Mouse (Mus musculus) heart, embryonic 13.5 days (tissue): ENCODE results near the gene Usp36. TPM values are rescaled to one million over a fixed set of nuclear protein-coding genes. Genes with fewer than 3 reads are reported as not detected.

ENCODE experiments used
- ATAC-seq: fragments of 200-750 bp; cut with Nextera tagmentation; 2 replicates; pipeline ENCODE4 v1.8.0; 2017; ENCODE audit warnings: moderate TSS enrichment; ENCODE audit not compliant: insufficient number of reproducible peaks, low FRiP score, low TSS enrichment; ENCODE audit errors: extremely low read depth
- H3K27ac ChIP-seq: fragments of 300-500 bp; sonication (generic); replicated peaks from 2 replicates; pipeline ENCODE4 v1.5.1; 2015; ENCODE audit warnings: moderate library complexity, mild to moderate bottlenecking, inconsistent platforms
- H3K27me3 ChIP-seq: fragments of 300-500 bp; sonication (generic); replicated peaks from 2 replicates; pipeline ENCODE4 v1.6.1; 2015; ENCODE audit warnings: mild to moderate bottlenecking, inconsistent platforms
- H3K36me3 ChIP-seq: fragments of 300-500 bp; sonication (generic); 2 replicates; pipeline ENCODE4 v1.6.1; 2015; ENCODE audit warnings: mild to moderate bottlenecking, inconsistent platforms
- H3K4me1 ChIP-seq: fragments of 300-500 bp; sonication (generic); 2 replicates; pipeline ENCODE4 v1.6.1; 2015; ENCODE audit warnings: inconsistent platforms
- H3K4me2 ChIP-seq: fragments of 300-500 bp; sonication (generic); 2 replicates; pipeline ENCODE4 v1.6.1; 2015; ENCODE audit warnings: inconsistent platforms, mild to moderate bottlenecking, moderate library complexity
- H3K4me3 ChIP-seq: fragments of 300-500 bp; sonication (generic); 2 replicates; pipeline ENCODE4 v1.5.1; 2015; ENCODE audit warnings: moderate library complexity, mild to moderate bottlenecking, inconsistent platforms
- H3K9ac ChIP-seq: fragments of 300-500 bp; sonication (generic); 2 replicates; pipeline ENCODE4 v1.6.1; 2015; ENCODE audit warnings: inconsistent platforms, mild to moderate bottlenecking, moderate library complexity
- H3K9me3 ChIP-seq: fragments of 300-500 bp; sonication (generic); 2 replicates; pipeline ENCODE4 v1.6.1; 2016; ENCODE audit warnings: inconsistent platforms
- WGBS: fragments of 180-500 bp; shearing (Covaris S2); methylation state at CpG from one replicate; pipeline ENCODE4 v1.1.7; 2015; ENCODE audit warnings: mixed read lengths; 5-methylcytosine and 5-hydroxymethylcytosine counted together
- polyA plus RNA-seq: library from polyadenylated mRNA; unstranded; fragments of >200 nt; fragmentation: Nextera tagmentation; extraction: Ambion mirVana; gene quantifications from 2 replicates; pipeline ENCODE4 v1.2.1, GENCODE M21; 2015

The Usp36 gene
- polyA plus RNA-seq = 12.8 and 13.4 TPM in 2 replicates

DNA sequence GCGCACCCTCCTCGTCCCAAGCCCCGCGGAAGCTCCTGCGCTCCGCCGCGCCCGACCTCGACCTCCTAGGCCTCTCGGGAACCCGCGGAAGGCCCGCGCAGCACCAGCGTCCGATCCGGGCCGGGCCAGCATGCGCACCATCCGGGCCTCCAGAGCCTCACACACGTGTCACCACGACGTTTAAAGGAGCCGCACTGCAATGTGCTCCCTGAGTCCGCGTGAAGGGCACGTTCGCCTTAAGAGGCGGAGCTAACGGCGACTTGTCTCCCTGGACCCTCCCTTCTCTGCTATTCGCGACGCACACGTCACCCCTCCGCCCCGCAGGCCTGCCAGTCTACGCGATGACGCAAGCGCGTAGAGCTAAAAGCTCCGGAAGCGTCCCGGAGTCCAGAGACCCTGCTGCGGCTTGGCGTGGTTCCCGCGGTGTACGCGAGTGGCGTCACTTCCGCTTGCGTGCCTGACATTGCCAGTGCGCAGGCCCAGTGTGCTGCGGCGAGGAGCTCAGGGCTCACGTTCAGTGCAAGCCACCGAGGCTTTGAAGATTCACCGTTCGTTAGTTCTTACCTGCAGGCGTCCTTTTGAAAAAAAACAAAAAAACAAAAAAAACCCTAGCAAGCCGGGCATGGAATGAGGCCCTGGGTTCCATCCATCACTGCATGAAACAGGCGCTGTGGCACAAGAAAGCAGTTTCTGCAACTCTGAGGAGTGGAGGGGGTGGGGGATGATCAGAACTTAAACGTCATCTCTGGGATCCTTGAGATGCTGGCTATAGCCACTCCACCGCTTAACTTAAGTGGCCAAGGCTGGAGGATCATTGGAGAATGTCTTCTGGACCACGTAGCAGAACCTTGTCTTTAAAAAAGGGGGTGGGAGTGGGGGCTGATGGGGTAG, at the start of gene Usp36:
Usp36 (minus strand) TSS at position 246 of the 891 bp plus-strand sequence.
- H3K4me2 ChIP-seq = peak within 1 kb of the TSS; percentile 94
- H3K4me3 ChIP-seq = peak within 1 kb of the TSS; percentile 91
- H3K9me3 ChIP-seq = no peaks in the 10 kb centered on the region
- peak; percentile 98 for ATAC-seq
- peak within 1 kb of the TSS; percentile 88 for H3K27ac ChIP-seq
- WGBS = 1% methylated on average over 68 of the region's 68 CpGs
- H3K27me3 ChIP-seq = no peaks in the 10 kb centered on the region
- H3K36me3 ChIP-seq = peaks cover 25% of the 10 kb centered on the region
- H3K4me1 ChIP-seq = peaks cover 21% of the 10 kb centered on the region
- peak within 1 kb of the TSS; percentile 94 for H3K9ac ChIP-seq

DNA sequence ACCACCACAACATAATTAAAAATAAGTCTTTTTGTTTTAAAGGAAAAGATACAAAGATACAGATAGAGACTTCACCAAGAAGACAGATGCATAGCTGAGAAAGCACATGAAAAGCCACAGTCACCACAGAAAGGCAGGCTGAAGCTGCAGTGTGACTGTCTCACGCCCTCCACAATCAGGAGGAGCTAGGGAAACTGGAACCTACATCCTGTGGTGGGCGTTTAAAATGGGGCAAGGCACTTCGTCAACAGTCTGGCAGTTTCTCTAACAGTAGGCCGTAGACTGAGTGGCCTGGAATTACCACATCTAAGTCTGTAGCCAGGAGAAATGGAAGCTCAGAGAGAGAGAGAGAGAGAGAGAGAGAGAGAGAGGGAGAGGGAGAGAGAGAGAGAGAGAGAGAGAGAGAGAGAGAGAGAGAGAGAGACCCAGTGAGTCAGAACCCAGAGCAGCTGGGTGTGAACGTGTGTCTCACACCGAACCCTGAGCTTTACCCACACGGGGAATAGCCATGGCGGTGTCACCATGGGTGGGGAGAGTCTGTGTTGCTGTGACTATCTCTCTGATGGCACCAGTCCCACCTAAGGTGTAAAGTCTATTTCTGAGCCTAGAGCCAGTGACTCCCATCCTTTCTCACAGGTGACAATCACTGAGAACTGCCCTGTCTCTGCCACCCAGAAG, 47.6 kb upstream of the Usp36 start:
- Histone ChIP-seq H3K4me2 (no peak overlapping the region), H3K9ac (no peak overlapping the region), H3K4me1 (peaks cover 19% of the 10 kb centered on the region), H3K27me3 (no peaks in the 10 kb centered on the region), H3K9me3 (no peaks in the 10 kb centered on the region), H3K27ac (no peak overlapping the region), H3K36me3 (peaks cover 17% of the 10 kb centered on the region), H3K4me3 (no peak overlapping the region)
- no peak for ATAC-seq
- WGBS = 67% methylated on average over 8 of the region's 8 CpGs

DNA sequence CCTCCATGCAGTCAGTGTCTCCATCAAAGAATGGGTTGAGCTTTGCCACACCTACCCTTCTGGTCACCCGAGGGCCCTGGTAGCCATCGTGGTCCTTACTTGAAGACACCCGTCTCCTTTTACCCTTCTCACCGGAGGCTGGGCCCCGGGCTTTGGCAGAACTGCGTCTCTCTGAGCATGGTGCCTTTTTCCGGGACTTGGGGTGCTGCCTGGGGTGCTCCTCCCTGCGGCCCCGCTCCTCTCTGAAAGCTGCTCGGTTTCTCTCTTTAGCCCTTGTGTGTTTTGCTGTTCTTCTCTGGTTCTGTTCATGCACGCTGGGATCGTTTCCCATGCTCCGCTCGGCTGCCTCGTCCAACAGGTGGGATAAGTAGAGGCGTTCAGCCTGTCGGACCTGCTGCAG, 43.4 kb upstream of the Usp36 start:
- ATAC-seq = no peak
- H3K4me2 ChIP-seq = no peak overlapping the region
- H3K9ac ChIP-seq = no peak overlapping the region
- H3K4me3 ChIP-seq = no peak overlapping the region
- 87% methylated on average over 17 of the region's 17 CpGs for WGBS
- peaks cover 28% of the 10 kb centered on the region for H3K36me3 ChIP-seq
- H3K27me3 ChIP-seq = no peaks in the 10 kb centered on the region
- H3K27ac ChIP-seq = no peak overlapping the region
- peaks cover 9% of the 10 kb centered on the region for H3K4me1 ChIP-seq
- no peaks in the 10 kb centered on the region for H3K9me3 ChIP-seq

DNA sequence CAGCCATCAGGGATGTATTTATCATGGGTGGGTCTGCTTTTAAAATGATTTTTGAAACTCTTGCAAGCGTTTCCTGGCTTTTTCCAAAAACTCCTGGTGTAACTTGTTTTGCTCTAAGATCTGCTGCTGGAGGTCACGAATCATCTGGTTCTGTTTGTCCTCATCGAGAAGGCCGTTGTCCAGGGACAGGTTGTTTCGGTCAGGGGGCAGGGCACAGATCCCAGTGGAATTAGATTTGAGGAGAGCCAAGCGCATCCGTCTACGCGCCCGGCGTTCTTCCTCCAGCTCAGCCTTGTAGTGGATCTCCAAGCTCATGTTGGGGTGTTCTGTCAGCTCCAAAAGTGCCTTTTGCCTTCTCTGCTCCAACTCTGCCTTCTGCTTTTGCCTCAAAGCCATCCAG, 42.3 kb upstream of the Usp36 start:
- 86% methylated on average over 11 of the region's 11 CpGs for WGBS
- Histone ChIP-seq H3K27ac (no peak overlapping the region), H3K4me1 (peaks cover 15% of the 10 kb centered on the region), H3K4me3 (no peak overlapping the region), H3K27me3 (no peaks in the 10 kb centered on the region), H3K36me3 (peaks cover 28% of the 10 kb centered on the region), H3K9me3 (no peaks in the 10 kb centered on the region), H3K9ac (no peak overlapping the region; the same call in 1 of the 2 replicates), H3K4me2 (no peak overlapping the region)
- no peak for ATAC-seq

DNA sequence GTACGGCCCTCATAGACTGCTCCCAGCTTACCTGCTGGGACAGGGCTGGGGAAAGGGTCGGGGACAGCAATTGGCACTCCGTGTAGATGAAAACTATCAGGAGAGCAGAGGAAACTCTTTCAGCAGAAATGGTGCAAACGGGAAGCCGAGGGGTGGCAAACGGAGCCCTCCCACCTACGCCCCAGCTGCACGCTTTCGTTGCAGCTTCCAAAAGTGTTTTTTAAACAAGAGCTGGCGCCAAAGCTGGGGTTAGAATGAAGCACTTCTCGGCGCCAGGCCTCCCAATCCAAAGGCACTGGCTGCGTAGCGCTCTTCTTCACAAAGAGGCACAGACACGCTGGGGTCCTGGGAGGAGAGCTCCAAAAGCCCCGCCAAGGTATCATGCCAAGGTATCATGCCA, 40.7 kb upstream of the Usp36 start:
- Histone ChIP-seq H3K9me3 (no peaks in the 10 kb centered on the region), H3K4me2 (no peak overlapping the region), H3K27ac (no peak overlapping the region), H3K4me1 (peaks cover 29% of the 10 kb centered on the region), H3K36me3 (peaks cover 28% of the 10 kb centered on the region), H3K27me3 (no peaks in the 10 kb centered on the region), H3K9ac (no peak overlapping the region), H3K4me3 (no peak overlapping the region)
- WGBS = 90% methylated on average over 16 of the region's 16 CpGs
- no peak for ATAC-seq

DNA sequence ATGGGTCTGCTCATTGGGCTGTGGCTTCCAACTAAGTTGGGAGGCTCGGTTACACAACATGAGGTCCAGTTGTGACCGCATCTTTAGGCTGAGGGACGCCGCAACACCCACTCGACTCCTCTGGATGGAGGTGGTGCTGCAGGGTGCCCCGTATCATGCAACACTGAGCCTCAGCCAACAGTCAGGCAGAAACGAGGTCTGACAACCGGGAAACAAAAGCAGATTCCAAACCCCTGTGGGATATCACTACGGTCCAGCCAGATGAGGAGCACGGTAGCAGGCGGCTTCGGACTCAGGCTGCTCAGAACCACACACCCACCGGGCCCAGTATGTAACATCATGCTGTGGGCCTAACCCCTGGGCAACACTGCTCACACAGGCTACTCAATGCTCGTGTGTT, 40.3 kb upstream of the Usp36 start:
- WGBS = 90% methylated on average over 14 of the region's 14 CpGs
- H3K27me3 ChIP-seq = no peaks in the 10 kb centered on the region
- no peak for ATAC-seq

DNA sequence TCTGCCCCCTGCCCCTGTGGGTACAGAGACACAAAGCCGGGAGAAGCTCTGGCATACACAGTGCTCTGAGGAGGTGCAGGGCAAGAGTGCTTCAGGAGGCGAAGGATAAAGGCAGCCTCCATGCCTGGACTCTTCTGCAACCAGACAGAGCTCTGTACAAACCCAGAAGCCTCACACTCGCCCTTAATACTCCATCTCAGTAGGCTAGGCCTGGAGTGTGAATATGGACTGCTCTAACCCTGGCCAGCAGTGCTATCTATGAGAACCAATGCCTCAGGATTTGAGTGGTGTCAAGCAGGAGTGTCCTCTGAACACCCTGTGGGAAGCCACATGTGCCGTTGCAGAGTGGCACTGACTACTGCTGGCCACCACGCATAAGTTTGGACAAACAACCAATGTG, 38.9 kb upstream of the Usp36 start:
- H3K27ac ChIP-seq = 0 out of 2 replicates have a peak overlapping the region, but pooled peaks have one; percentile 85
- H3K9ac ChIP-seq = no peak overlapping the region
- peaks cover 28% of the 10 kb centered on the region for H3K36me3 ChIP-seq
- ATAC-seq = no peak
- no peaks in the 10 kb centered on the region for H3K9me3 ChIP-seq
- H3K27me3 ChIP-seq = no peaks in the 10 kb centered on the region
- WGBS = 80% methylated on average over 5 of the region's 5 CpGs
- H3K4me2 ChIP-seq = no peak overlapping the region
- no peak overlapping the region for H3K4me3 ChIP-seq
- peaks cover 40% of the 10 kb centered on the region for H3K4me1 ChIP-seq

More for the DNA sequence above, 40.3 kb upstream of the Usp36 start:
- no peak overlapping the region for H3K4me3 ChIP-seq
- H3K4me2 ChIP-seq = no peak overlapping the region
- H3K4me1 ChIP-seq = peaks cover 29% of the 10 kb centered on the region
- H3K9ac ChIP-seq = no peak overlapping the region
- peaks cover 28% of the 10 kb centered on the region for H3K36me3 ChIP-seq
- H3K9me3 ChIP-seq = no peaks in the 10 kb centered on the region
- no peak overlapping the region for H3K27ac ChIP-seq

DNA sequence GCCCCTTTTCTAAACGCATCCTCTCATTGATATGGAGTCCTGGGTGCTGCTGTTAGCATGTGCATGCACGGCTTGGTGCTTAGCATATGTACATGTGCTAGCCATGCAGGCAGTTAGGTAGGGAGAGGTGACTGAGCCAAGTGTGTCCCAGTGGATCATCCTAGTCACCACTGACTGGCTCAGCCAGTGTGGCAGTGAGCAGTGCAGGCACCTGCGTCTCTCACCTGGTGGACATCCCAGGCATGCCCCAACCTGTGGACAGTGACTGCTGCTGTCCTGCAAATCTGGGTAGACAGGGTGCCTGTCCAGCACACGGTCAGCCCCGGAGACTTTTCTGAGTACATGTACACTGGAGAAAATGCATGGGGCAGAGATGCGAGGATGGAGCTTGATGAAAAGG, 38.5 kb upstream of the Usp36 start:
- no peaks in the 10 kb centered on the region for H3K27me3 ChIP-seq
- no peak for ATAC-seq
- H3K4me3 ChIP-seq = no peak overlapping the region
- H3K9me3 ChIP-seq = no peaks in the 10 kb centered on the region
- 86% methylated on average over 6 of the region's 6 CpGs for WGBS
- peaks cover 26% of the 10 kb centered on the region for H3K36me3 ChIP-seq
- H3K4me1 ChIP-seq = peaks cover 45% of the 10 kb centered on the region
- H3K9ac ChIP-seq = no peak overlapping the region
- H3K27ac ChIP-seq = peak overlapping the region; percentile 85; the same call in 1 of the 2 replicates
- no peak overlapping the region for H3K4me2 ChIP-seq

DNA sequence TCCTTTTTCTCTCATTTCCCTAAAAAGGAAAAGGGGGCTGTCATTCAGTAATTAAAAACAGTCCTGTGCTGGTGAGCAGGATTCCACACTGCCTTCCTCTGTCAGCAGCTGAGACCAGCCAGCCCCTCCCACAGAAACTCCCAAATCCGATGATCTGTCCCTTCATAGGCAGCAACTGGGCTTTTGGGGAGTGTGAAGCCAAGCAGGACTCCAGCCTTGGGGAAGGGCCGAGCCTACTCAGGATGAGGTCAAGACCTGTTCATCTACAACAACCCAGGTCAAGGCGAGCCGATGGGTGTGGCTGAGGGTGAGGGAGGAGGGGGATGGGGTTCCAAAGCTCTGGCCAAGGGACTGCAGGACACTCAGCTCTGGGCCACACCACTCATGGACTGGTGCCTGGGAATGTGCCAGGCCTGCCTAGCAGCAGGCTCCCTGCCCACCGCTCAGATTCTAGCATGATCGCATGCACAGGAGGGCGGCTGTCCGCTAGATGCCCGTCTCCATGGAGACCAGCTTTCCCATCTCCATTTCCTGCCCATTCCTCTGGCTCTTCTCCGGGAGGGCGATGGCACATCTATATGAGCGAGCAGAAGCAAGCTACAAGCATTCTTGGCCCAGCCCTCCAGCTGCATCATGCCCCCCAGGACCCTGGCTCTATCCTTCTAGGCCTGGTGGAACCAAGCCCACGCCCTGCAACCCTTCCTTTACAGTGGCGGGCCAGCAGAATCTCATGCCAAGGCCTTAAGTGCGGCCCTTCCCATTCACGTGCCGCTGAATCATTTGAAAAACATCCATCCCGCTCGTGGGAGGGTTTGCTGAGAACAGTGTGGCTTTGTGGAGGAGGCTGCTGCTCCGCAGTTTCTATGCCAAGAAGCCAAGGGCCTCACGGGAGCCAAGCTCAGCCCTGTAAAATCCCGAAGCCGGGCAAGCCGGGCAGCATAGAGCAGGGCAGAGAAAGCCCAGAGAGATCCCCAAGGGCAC, 37.2 kb upstream of the Usp36 start:
- Histone ChIP-seq H3K9me3 (no peaks in the 10 kb centered on the region), H3K4me3 (no peak overlapping the region), H3K27me3 (no peaks in the 10 kb centered on the region), H3K4me1 (peaks cover 46% of the 10 kb centered on the region), H3K27ac (peak overlapping the region; percentile 85), H3K9ac (0 out of 2 replicates have a peak overlapping the region, but pooled peaks have one; percentile 40), H3K4me2 (peak overlapping the region; percentile 30; the same call in 1 of the 2 replicates), H3K36me3 (peaks cover 14% of the 10 kb centered on the region)
- ATAC-seq = no peak; the same call in 1 of the 2 replicates
- WGBS = 60% methylated on average over 24 of the region's 24 CpGs

DNA sequence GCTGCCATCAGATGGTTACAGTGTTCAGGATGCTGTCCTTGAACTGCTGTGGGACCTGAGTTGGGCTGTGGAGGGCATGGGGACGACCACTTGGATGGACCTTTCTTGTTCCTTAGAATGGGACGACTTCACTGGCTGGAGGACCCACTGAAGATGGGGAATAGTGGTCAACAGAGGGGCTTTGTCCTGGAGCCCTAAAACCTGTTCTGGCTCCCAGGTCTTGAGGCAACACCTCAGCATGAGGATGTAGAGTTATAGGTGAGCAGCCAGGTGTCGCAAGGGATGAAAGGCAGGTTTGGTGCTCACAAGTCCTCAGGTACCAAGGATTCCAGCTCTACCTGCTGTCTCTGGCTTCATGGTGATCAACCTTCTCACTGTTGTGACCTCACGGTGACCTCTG, 36.4 kb upstream of the Usp36 start:
- Histone ChIP-seq H3K36me3 (peaks cover 14% of the 10 kb centered on the region), H3K4me2 (no peak overlapping the region), H3K9me3 (no peaks in the 10 kb centered on the region), H3K4me1 (peaks cover 46% of the 10 kb centered on the region), H3K4me3 (no peak overlapping the region), H3K9ac (no peak overlapping the region), H3K27me3 (no peaks in the 10 kb centered on the region), H3K27ac (no peak overlapping the region; the same call in 1 of the 2 replicates)
- 76% methylated on average over 4 of the region's 4 CpGs for WGBS
- ATAC-seq = no peak
